In genomic region chr8:86652546-86652945, GRCm38 (mm10) we compare ENCODE assay signal across 18 mouse cellular contexts. TPM values are rescaled to one million over a fixed set of nuclear protein-coding genes. Genes with fewer than 3 reads are reported as not detected.
DNase-seq lines count a peak whose midpoint lies in the region; ATAC-seq and TF ChIP-seq lines count a peak whose summit lies in the region.
"Had no signal": no experiment of that assay in that cellular context is flagged by ENCODE, and none has a peak within 500 bp of the region (broad histone marks: within the 10 kb centered on the region; RNA-seq: fewer than 3 reads in every experiment).

No protein-coding gene starts in this region.

- no peak overlapping the region for H3K4me3 ChIP-seq in forebrain, embryonic 13.5 days
- H3K4me3 ChIP-seq in forebrain, embryonic 11.5 days (ENCODE audit: low read depth, low read length) = no peak overlapping the region
- H3K4me3 ChIP-seq in layer of hippocampus, adult 2 months = no peak overlapping the region
- H3K4me3 ChIP-seq in neural tube, embryonic 15.5 days (replicated peaks) = no peak overlapping the region
- H3K4me3 ChIP-seq: embryonic facial prominence, embryonic 10.5 days; heart, embryonic 13.5 days; hindbrain, embryonic 15.5 days had no signal

- H3K4me2 ChIP-seq in forebrain, embryonic 13.5 days = no peak overlapping the region
- H3K4me2 ChIP-seq in forebrain, embryonic 11.5 days (ENCODE audit: low read depth, low read length, severe bottlenecking) = no peak overlapping the region
- H3K4me2 ChIP-seq in neural tube, embryonic 15.5 days = no peak overlapping the region
- H3K4me2 ChIP-seq: heart, embryonic 13.5 days; hindbrain, embryonic 15.5 days had no signal

- H3K27ac ChIP-seq in forebrain, embryonic 13.5 days = 0 out of 2 replicates have a peak overlapping the region, but pooled peaks have one; percentile 57
- no peak overlapping the region for H3K27ac ChIP-seq in forebrain, embryonic 11.5 days (ENCODE audit: low read depth, low read length)
- peak overlapping the region; percentile 83 for H3K27ac ChIP-seq in layer of hippocampus, adult 2 months
- H3K27ac ChIP-seq in neural tube, embryonic 15.5 days (replicated peaks) = 0 out of 2 replicates have a peak overlapping the region, but pooled peaks have one; percentile 9
- H3K27ac ChIP-seq: embryonic facial prominence, embryonic 10.5 days; heart, embryonic 13.5 days; hindbrain, embryonic 15.5 days had no signal

- TF ChIP-seq CTCF in layer of hippocampus, adult 2 months (conservative IDR thresholded peaks at IDR 0.05) = no peak

- DNase-seq in forebrain, embryonic 11.5 days (ENCODE audit: low spot score) = no peak
- DNase-seq in layer of hippocampus, adult 2 months (ENCODE audit: low spot score in 2 of 2) = no peak
- DNase-seq in layer of hippocampus, adult 8-10 months (ENCODE audit: low spot score in 2 of 2) = no peak
- DNase-seq in neural tube, embryonic 10.5 days (ENCODE audit: extremely low spot score, low spot score) = no peak
- DNase-seq: adrenal gland, postnatal 10 days; B cell, adult 2 months; cerebellum, adult 2 months; cerebellum, postnatal 10 days; gastrocnemius, postnatal 25 days; heart, postnatal 36 days had no signal

- H3K4me1 ChIP-seq in forebrain, embryonic 13.5 days = peaks cover 12% of the 10 kb centered on the region
- no peaks in the 10 kb centered on the region for H3K4me1 ChIP-seq in forebrain, embryonic 11.5 days (replicated peaks; ENCODE audit: control insufficient read depth, insufficient read depth, low read length)
- H3K4me1 ChIP-seq in neural tube, embryonic 15.5 days = no peaks in the 10 kb centered on the region
- H3K4me1 ChIP-seq: embryonic facial prominence, embryonic 10.5 days; heart, embryonic 13.5 days; hindbrain, embryonic 15.5 days had no signal

- no peak for ATAC-seq in forebrain, embryonic 13.5 days
- no peak for ATAC-seq in forebrain, embryonic 11.5 days (replicated peaks; ENCODE audit: low FRiP score)
- no peak for ATAC-seq in neural tube, embryonic 15.5 days (ENCODE audit: low FRiP score)
- no peak for ATAC-seq in cerebellum, adult (ENCODE audit: insufficient number of reproducible peaks, low FRiP score, low TSS enrichment)
- ATAC-seq: CD4-positive, CD25-positive, alpha-beta regulatory T cell, adult 4 months had no signal

- H3K9me3 ChIP-seq in forebrain, embryonic 13.5 days (replicated peaks) = no peaks in the 10 kb centered on the region
- H3K9me3 ChIP-seq in forebrain, embryonic 11.5 days (ENCODE audit: control insufficient read depth, low read length) = no peaks in the 10 kb centered on the region
- no peaks in the 10 kb centered on the region for H3K9me3 ChIP-seq in neural tube, embryonic 15.5 days (replicated peaks)
- H3K9me3 ChIP-seq: embryonic facial prominence, embryonic 10.5 days; G1E; heart, embryonic 13.5 days; hindbrain, embryonic 15.5 days had no signal

- H3K36me3 ChIP-seq in forebrain, embryonic 13.5 days (ENCODE audit: poor library complexity, severe bottlenecking) = peaks cover 18% of the 10 kb centered on the region; the same call in 1 of the 2 replicates
- no peaks in the 10 kb centered on the region for H3K36me3 ChIP-seq in forebrain, embryonic 11.5 days (ENCODE audit: control insufficient read depth, insufficient read depth, low read length)
- peaks cover 18% of the 10 kb centered on the region for H3K36me3 ChIP-seq in neural tube, embryonic 15.5 days

- H3K27me3 ChIP-seq in forebrain, embryonic 13.5 days = no peaks in the 10 kb centered on the region
- H3K27me3 ChIP-seq in forebrain, embryonic 11.5 days (ENCODE audit: control insufficient read depth, insufficient read depth, low read length) = no peaks in the 10 kb centered on the region
- H3K27me3 ChIP-seq in neural tube, embryonic 15.5 days (replicated peaks) = no peaks in the 10 kb centered on the region
- H3K27me3 ChIP-seq: heart, embryonic 13.5 days; hindbrain, embryonic 15.5 days had no signal

- no peak overlapping the region for H3K9ac ChIP-seq in forebrain, embryonic 13.5 days
- H3K9ac ChIP-seq in forebrain, embryonic 11.5 days (ENCODE audit: low read length) = no peak overlapping the region
- H3K9ac ChIP-seq in neural tube, embryonic 15.5 days (replicated peaks) = no peak overlapping the region
- H3K9ac ChIP-seq: heart, embryonic 13.5 days; hindbrain, embryonic 15.5 days had no signal

- 51% methylated on average over 2 of the region's 2 CpGs for WGBS in forebrain, embryonic 13.5 days
- 76% methylated on average over 2 of the region's 2 CpGs for WGBS in forebrain, embryonic 11.5 days
- WGBS in neural tube, embryonic 15.5 days = 75% methylated on average over 2 of the region's 2 CpGs

RNA-seq across cellular contexts. Expression of gene Lonp2, which starts 28.7 kb away (rescaled TPM):
- polyA plus RNA-seq in forebrain, embryonic 13.5 days (2015; fragmentation: Nextera tagmentation; extraction: Ambion mirVana) = 73.4 and 74.2 TPM in 2 replicates
- polyA plus RNA-seq in forebrain, embryonic 11.5 days (2014; fragmentation: Nextera tagmentation; extraction: Ambion mirVana) = 55.5 and 57.1 TPM in 2 replicates
- 10 to 100 TPM; 82.4 to 84.2 TPM for total RNA-seq in layer of hippocampus, adult 2 months (2021)
- 10 to 100 TPM; 79.2 to 87.2 (median 80.7) TPM for total RNA-seq in layer of hippocampus, adult 8-10 months (2022)
- 89.7 and 93.6 TPM in 2 replicates for polyA plus RNA-seq in neural tube, embryonic 15.5 days (2015; fragmentation: Nextera tagmentation; extraction: Ambion mirVana)
